Mouse (Mus musculus) MEL-GATA-1-ER (cell line): ENCODE data around the gene Zfp184.
A peak's percentile ranks its signal among the peaks of the same experiment; 100 is the strongest.
"Not testable (repeated sequence)": the region's sequence is repeated elsewhere in the genome, so short reads cannot be mapped to it uniquely, and the experiment has no call there.

Experiments used
- DNase-seq: peaks from one replicate; pipeline ENCODE4 v3.0.0-alpha.2; 2012; ENCODE audit warnings: low read depth; ENCODE audit errors: extremely low read depth

Gene Zfp184

GRCm38 (mm10) chr13:21944926-21945740, at the start of gene Zfp184:
Gene Zfp184 (plus strand): TSS chr13:21945094.
- peak; percentile 85 for DNase-seq

- no peak for DNase-seq
These were observed 48.2 kb upstream of the Zfp184 start for GRCm38 (mm10) chr13:21896549-21897244.

GRCm38 (mm10) chr13:21897245-21897634, 47.7 kb upstream of the Zfp184 start:
- no peak for DNase-seq

GRCm38 (mm10) chr13:21900870-21901565, 43.9 kb upstream of the Zfp184 start:
- not testable (repeated sequence) for DNase-seq

DNA sequence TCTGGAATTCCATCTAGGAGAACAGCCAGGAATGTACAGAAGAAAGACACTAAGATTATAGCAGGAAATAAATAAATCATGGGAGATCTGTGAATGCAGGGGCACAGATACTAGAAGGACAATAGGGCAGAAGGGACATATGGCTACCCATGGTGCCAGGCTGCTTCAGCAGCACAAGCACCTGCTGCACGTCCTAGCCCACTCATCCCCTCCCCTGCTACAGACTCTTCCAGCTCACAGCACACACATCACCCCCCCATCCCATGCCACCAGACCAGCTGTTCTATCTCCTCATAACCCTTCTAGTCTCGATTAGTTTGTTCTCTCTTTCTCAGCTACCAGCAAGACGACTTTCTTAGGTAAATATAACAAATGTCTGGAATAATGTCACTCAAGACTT, 41.4 kb upstream of the Zfp184 start:
- DNase-seq: no peak

DNA sequence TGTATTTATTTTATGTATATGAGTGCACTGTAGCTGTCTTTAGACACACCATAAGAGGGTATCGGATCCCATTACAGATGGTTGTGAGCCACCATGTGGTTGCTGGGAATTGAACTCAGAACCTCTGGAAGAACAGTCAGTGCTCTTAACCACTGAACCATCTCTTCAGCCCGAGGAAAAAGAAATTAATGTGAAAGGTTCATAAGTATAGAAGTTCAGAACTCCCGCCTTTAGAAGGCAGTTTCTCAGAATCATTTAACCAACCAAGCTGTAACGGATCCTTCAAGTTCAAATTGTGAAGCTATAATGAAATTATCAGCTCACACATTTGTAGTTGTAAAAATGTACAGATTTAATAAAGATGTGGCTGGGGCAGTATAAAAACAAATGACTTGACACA, 40.8 kb upstream of the Zfp184 start:
- DNase-seq: not testable (repeated sequence)

DNA sequence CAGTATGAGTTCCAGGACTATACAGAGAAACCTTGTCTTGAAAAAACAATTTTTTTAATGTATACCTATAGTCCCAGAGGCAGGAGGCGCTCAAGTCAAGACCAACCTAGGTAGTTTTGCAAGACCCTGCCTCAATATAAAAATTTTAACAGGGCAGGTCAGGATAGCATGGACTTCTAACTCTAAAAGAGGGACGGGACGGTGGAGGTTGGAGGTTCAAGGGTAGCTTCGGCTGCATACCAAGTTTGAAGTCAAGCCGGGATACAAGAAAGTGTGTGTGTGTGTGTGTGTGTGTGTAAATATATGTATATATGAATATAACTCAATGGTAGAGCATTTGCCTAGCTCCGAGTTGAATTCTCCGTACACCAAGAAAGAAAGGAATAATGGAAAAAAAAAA, 38.6 kb upstream of the Zfp184 start:
- DNase-seq: no peak

GRCm38 (mm10) chr13:21906946-21907806, 37.7 kb upstream of the Zfp184 start:
- DNase-seq: no peak

DNA sequence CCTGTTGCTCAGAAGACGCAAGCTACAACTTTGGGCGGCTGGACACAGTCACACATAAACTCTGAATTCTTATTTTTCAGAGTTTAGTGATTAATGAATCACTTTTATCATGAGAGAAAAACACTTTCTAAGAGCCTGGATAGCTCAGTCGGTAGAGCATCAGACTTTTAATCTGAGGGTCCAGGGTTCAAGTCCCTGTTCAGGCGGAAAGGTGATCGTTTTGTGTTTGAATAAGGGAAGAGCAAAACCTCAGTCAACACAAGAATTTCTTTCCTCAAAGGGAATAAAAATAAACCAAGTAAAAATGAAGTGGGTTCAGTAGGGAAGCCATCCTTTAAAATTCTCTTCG, 37.1 kb upstream of the Zfp184 start:
- DNase-seq: not testable (repeated sequence)

DNA sequence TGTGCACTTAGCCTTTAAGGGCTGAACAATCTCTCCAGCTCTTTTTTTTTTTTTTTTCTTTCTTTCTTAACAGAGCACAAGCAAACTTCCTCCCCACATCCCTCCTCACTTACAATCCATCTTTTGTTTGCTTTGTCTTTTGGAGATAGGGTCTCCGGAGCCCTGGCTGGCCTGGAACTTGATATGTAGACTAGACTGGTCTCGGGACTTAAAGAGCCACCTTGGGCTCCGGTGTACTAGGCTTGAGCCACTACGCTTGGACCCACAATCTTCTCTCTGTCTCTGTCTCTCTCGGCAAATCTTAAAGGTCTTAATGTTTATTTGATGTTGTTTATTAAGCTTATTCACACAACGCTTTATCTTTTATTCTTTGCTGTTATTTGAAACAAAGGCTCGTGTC, 34.2 kb upstream of the Zfp184 start:
- DNase-seq: no peak

DNA sequence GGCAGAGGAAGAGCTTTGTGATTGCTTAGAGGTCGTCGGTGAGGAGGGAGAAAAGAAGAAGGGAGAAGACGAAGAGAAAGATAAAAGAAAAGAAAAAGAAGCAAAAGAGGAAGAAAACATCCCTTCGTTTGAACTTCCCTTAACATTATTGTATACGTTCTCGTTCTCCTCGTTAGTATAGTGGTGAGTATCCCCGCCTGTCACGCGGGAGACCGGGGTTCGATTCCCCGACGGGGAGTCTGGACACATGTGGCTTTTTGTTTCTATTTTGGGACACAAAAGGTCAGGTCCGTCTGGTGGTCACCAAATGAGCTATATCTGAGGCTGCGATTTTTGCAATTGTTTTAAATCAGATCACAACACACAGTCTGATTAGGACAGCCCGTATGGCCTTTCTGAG, 33.7 kb upstream of the Zfp184 start:
- no peak for DNase-seq

DNA sequence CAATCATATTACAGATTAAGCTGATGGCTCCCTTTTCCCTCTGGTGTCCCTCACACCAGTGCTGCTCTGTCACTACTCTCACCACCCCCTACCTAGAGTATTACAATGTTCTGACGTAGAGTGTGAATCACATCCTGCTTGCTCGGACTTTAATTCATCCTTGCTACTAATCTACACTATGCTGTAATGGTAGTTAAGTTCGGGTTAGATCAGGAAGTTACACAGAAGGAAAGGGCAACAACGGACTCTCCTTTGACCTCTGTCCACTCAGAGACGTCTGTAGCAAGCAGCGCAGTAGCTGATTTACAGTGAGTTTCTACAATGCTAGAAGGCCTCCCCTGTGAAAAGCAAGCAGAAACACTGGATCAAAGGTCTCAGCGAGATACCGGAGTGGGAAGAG, 31.0 kb upstream of the Zfp184 start:
- no peak for DNase-seq

DNA sequence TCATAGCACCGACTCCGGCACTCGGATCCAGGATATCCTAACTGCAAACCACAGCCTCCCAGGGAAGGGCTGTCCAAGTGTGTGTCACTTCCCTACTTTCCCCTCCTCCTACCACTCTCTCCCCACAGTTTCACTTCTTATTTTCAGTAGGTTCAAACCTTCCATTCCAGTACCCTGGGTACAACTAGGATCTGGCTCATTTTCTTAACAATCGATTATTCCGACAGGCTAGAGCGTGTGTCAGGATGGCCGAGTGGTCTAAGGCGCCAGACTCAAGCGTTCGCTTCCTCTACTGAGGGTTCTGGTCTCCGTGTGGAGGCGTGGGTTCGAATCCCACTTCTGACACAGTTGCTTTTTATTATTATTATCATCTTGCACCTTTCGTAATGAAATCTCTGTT, 30.3 kb upstream of the Zfp184 start:
- no peak for DNase-seq

GRCm38 (mm10) chr13:21915487-21915886, 29.4 kb upstream of the Zfp184 start:
- no peak for DNase-seq

GRCm38 (mm10) chr13:21916056-21916455, 28.8 kb upstream of the Zfp184 start:
- DNase-seq: no peak

DNA sequence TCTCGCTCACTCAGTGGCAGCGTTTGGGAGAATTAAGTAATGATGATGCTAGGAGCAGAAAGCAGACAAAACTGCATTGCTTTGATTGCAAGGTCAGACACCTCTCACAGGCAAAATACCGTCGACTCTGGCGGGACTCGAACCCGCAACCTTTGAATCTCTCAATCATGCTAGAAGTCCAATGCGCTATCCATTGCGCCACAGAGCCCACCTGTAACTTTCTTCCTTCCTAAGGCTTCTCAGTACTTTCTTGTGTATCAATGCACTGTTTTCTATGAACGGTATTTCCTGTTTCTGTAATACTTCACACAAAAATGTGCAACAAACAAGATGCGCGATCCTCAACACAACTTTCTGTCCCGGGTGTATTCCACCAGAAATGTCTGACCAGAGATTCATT, 27.9 kb upstream of the Zfp184 start:
- no peak for DNase-seq

GRCm38 (mm10) chr13:21917480-21917879, 27.4 kb upstream of the Zfp184 start:
- DNase-seq: no peak

GRCm38 (mm10) chr13:21917992-21918391, 26.9 kb upstream of the Zfp184 start:
- no peak for DNase-seq

DNA sequence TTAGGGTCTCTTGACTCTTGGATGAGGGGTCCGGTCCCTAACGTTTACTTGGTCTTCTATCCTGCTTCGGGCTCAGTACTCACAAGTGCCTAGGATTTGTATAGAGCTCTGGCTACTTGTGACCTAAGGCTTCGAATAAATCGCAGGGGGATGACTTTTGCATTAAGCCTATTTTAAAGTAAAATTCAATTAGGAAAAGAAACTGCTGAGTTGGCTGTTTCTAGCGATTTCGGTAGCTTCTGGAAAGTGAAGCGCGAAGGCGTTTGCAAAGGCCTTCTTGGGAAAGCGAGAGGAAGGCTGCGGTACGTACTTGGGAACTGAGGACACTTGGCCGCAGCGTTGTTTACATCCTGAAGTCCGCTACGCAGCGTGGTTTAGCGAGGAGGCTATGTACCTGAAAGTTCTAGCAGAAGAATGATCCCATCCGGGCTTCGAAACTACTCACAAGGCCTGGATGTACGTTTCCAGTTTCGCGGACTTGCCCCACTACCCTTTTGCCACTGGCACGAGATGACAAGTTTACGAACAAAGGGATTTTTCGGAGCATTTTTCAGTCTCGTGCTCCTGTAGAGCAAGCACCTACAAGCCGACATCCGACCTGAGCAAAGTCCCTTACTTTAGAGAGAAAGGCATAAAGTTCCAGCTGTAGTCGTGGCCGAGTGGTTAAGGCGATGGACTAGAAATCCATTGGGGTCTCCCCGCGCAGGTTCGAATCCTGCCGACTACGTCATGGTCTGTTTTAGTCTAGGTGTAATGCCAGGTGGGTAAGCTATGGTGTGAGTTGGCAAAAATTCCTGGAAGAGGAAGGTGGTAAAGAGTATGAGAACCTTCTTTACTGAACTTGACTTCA, 26.1 kb upstream of the Zfp184 start:
- DNase-seq: peak; percentile 89

DNA sequence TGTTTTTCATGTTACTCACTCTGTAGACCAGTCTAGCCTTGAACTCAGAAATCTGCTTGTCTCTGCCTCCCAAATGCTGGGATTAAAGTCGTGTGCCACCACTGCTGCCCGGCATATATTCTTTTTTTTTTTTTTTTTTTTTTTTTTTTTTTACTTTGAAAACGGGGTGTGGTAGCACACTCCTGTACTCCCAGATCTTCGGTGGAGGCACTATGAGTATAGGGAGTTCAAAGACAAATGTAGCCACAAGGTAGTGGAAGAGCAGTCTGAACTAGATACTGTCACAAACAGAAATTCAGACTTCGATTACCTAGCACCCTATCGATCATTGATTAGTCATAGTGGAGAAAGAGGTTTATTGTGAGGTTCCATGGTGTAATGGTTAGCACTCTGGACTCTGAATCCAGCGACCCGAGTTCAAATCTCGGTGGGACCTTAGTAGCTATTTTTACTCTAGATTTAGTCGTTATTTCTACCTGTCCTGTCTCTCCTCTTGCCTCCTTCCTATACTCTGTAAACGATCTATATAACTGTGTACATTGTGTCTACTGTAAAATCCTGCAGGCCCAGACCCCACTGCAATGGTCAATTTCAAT, 25.0 kb upstream of the Zfp184 start:
- DNase-seq: no peak
